Mouse (Mus musculus): ENCODE measurements around the gene Specc1l.
"Not testable (repeated sequence)": the region's sequence is repeated elsewhere in the genome, so short reads cannot be mapped to it uniquely, and the experiment has no call there.

The Specc1l gene

DNA sequence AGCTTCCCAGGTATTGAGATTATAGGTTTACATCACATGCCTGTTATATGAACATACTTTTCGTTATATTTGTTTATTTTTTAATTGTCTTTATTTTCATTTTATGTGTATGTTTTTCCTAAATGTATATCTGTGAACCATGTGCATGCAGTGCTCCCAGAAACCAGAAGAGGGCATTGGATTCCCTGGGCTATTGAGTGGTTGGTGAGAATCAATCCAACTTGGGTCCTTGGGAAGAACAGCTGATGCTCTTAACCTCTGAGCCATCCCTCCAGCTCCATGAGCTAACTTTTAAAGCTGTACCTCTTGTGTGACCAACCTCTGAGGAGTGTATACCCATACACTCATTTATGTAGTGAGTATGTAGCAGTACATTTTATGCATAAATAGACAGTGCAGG lies 65.6 kb downstream of the Specc1l start:
- DNase-seq (ENCODE audit: extremely low spot score, low spot score) = no peak

DNA sequence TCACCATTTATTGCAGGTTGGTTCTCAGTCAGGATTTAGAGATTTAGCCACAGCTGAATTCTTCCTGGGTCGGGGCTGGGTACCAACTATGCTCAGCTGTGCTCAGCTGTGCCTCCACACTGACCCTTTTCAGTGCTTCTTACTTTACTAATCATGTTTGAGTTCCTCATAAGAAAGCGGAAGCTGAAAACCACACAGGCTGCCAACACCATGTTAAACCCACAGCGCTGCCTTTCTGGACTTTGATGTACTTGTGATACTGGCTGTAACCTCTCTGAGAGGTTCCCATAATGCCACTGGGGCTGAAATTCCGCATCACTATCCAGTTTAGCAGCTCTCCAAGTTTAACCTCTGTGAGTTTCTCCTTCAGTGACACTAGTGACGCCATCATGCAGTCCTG lies 70.8 kb downstream of the Specc1l start:
- no peak for DNase-seq (ENCODE audit: extremely low spot score, low spot score)

DNA sequence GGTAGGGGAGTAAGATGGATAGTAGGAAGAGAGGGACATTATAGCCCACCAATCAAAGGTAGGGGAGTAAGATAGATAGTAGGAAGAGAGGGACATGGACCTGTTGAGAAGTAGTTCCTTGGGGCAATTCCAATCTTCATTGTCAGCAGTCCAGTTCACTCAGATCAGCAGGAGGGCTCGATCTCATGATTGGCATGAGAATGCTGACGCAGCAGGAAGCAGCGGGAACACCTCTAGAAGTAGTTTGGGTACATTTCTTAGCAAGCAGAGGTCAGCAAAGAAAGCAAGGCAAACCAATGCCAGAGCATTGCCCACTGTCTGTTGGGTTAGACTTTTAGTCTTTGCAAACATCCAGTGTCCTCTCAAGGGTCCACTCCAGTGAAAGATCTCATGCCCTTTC lies 71.9 kb downstream of the Specc1l start:
- no peak for DNase-seq (ENCODE audit: extremely low spot score, low spot score)

DNA sequence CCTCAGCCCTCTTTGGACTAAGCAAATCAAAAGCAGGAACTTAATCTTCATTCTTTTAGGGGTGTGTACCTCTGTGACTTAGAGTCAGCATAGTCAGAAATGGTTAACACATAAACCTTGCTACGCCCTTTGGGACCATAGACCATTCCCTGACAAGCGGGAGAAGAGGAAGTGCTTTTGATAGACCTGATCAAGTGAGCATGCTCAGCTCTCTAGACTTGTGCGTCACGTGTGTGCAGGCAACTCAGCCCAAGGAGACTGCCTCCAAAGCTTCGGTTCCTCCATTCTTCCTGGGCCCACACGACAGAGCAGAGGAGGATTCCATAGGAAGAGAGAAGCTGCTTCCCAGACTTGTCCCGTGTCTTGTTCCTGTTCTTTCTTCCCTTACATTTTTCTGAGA lies 76.7 kb downstream of the Specc1l start:
- DNase-seq (ENCODE audit: extremely low spot score, low spot score) = no peak

DNA sequence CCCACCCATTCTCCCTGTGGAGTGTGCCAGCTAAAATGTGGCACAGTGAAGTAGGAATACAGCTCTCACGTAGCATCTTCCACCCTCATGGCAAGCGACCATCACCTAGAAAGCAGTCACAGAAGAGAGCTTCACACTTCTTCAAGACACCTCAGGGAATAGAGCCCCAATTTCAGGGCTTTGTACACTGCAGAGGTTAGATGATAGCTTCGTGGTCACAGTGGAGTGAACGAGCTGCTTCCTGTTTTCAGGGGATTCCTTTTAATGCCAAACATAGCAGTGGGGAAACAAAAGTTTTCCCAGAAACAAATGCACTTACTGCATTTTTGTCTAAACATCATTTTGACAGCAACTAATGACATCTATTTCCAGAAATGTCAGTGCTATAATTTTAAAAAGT lies 77.5 kb downstream of the Specc1l start:
- DNase-seq (ENCODE audit: extremely low spot score, low spot score) = no peak

DNA sequence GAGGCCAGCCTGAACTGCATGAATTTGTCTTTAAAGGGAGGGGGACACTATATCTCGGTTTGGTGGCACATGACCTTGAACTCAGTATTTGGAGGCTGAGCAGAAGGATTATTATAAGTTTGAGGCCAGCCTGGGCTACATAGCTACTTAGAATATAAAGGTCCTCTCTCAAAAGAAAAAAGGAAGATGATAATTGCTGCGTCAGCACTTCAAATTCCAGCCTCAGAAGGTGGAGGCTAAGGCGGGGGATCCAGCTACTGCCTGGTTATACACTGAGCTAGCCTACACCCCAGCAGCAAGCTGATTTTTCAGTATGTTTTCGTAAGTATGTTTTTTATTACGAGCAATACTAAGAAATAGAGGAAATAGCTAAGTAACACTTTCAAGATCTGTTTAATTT lies 78.8 kb downstream of the Specc1l start:
- DNase-seq (ENCODE audit: extremely low spot score, low spot score) = no peak

DNA sequence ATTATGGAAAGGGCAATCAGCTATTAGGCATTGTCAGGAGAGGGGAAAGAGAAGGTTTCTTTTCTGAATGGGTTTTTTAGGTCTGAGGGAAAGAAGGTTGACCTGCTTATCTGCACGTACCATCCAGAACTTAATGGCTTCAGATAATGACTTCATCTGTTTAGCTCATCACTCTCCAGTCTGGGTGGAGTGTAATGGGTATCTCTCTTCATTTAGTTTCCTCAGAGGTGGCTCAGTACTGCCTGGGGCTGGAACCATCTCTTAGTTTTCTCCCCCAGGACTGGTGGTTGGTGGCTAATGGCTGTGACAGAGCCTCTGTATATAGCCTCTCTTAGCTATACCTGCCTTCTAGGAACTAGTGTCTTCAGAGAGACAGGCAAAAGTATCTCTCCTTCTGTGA lies 79.5 kb downstream of the Specc1l start:
- no peak for DNase-seq (ENCODE audit: extremely low spot score, low spot score)

DNA sequence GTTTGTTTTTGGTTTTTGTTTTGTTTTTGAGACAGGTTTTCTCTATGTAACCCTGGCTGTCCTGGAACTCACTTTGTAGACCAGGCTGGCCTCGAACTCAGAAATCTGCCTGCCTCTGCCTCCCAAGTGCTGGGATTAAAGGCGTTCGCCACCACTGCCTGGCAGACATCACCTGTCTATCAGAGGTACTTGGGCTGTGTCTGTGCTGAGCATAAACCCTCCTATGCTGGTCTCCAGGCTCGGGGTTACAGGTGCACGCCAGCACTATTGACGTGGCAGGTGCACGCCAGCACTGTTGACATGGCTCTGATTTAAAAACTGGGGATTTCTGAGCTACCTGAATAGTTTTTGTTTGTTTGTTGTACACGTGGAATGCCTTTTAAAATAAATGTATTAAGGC lies 80.3 kb downstream of the Specc1l start:
- not testable (repeated sequence) for DNase-seq (ENCODE audit: extremely low spot score, low spot score)

DNA sequence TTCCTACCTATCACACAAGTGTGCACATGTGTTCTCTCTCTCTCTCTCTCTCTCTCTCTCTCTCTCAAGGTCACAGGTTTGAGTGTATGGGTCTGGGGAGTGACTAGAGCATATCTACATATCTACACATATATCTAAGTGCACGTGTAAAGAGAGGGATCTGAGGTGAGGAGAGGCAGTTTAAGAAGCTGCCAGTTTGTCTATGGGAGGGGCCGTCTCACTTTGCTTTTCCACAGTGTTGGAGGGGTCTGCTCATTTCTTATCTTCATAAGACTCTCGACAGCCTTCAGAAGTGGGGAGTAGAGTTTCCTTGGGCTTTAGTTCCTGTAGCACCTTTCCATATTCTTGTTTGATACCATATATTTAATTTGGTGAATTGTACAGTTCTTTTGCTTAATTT lies 81.4 kb downstream of the Specc1l start:
- no peak for DNase-seq (ENCODE audit: extremely low spot score, low spot score)

DNA sequence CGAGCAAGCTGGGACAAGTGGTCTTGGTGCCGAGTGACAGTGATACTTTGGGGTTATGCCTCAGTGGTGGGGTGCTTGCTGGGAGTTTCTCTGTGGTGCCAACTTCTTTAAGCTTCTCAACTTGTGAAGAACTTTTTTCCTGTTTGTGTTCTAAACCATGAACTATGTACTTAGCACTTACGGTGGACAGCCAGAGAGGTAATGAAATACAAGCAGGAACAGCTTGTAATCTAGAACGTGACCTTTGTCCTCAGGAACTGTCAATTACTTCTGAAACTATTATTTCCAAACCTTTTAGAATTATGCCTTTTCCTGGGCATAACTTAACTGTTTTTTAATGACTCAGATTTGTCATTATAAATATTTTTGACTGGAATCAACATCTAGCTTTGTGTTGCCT lies 82.5 kb downstream of the Specc1l start:
- no peak for DNase-seq (ENCODE audit: extremely low spot score, low spot score)

DNA sequence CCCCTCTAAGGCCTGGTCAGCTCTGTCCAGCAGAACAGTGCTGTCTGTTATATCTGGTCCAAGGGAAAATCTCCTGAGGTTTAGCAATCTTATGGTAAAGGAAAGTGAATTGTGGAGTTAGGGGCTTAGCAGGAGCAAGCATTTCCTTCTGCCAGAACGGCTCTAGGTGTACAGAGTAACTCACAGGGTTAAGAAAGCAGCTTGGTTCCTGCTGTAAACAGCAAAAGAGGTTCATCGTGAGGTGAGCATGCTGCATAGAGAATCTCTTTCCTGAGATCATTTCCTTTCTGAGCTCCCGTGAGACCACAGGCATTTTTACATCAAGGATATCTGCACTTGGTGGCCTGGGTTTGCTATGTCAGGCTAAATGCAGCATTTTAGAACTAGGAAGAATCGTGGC lies 83.1 kb downstream of the Specc1l start:
- DNase-seq (ENCODE audit: extremely low spot score, low spot score) = no peak

DNA sequence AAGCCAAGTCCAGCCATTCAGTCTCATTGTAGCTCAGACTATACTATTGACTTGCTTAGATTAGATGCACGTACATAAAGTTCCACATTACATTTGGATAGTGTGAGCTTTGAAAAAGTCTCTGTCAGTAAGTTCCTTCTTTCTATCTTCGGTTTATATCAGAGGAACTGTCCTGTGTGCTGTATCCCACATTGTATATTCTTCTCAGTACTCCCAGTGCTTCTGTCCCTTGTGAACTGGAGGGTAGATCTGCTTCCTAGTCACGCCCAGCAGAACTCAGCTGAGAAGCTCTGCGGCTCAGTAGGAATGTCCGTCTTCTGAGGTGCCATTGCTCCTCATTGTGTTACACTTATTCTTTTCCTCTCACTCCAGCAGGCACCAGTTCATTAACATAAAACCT lies 86.7 kb downstream of the Specc1l start:
- DNase-seq (ENCODE audit: extremely low spot score, low spot score) = no peak

DNA sequence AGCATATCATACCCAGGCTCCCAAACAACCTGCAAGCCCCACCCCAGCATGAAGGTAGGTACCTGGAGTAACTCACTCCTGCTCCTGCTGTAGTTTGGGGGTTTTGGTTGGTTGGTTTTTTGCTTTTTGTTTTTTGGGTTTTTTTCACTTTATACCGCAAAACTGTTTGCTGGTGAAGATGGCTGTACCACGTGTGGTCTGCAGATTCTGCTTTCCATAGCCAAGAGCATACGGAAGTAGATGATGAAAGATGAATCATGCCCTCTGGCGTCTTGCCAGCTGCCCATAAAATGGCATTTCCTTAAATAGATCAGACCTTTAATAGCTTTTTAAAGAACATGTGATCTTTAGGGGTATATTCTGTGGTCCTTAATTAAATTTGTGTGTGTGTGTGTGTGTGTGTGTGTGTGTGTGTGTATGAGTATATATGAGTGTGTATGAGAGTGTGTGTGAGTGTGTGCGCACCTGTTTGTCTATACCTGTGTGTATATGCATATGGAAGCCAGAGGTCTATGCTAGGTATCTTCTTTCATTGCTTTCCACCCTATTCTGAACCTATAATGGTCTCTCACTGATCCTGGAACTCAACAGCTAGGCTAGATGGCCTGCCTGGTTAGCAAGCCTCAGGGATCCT lies 88.0 kb downstream of the Specc1l start:
- no peak for DNase-seq (ENCODE audit: extremely low spot score, low spot score)

DNA sequence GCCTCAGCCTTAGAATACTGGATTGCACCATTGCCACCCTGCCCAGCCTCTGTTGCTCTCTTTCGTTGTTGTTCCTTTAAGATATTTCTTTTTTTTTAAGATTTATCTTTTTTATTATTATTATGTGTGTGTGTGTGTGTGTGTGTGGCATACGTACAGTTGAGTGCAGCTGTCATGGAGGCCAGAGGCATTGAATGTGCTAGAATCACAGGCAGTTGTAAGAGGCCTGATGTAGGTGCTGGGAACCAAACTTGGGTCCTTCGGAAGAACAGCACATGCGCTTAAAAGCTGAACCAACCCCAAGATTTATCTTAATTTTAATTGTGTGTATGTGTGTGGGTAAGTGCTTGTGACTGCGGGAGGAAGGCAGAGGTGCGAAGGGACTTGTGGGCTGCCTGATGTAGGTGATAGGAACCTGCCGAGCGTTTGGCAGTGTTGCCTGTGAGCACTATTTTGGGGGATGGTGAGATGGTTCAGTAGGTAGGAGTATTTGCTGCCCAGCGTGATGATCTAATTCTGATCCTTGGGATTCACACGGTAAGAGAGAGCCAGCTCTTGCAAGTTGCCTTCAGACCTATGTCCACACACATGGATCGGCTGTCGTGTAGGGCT lies 89.4 kb downstream of the Specc1l start:
- no peak for DNase-seq (ENCODE audit: extremely low spot score, low spot score)

DNA sequence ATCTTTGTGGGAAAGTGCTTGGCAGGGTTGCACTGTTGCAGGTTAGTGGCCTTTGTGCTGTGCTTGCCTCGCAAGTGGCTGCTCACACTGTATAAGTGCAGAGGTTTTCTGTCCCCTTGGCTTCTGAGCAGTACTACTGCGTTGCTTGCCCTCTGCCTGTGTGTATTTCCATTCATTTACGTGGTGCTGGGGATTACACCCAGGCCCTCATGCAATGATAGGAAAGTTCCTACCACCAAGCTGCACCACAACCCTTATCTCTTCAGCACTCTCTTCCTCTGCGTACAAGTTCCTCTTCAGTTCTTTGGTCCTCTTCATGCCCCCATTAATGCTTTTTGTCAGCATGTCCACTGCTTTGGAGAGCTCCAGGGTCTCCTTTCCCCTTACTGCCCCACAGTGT lies 90.1 kb downstream of the Specc1l start:
- DNase-seq (ENCODE audit: extremely low spot score, low spot score) = no peak

DNA sequence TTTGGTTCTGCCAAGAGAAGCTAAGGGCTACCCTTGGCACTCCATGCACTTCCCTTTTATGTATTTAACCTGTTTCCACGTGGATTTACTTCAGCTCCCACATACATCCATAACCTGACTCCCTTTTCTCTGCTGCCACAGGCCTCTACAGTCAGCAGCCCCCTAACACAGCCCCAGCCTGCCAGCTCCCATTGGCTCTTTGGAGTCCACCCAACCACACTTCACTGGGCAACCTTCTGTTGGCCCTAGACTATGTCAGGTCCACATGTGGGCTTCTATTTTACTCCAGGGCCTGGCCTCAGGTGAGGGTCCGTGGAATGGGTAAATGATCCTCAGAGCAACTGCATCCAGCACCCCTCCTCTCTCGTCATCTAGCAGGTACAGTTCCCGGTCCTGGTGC lies 90.7 kb downstream of the Specc1l start:
- no peak for DNase-seq (ENCODE audit: extremely low spot score, low spot score)

DNA sequence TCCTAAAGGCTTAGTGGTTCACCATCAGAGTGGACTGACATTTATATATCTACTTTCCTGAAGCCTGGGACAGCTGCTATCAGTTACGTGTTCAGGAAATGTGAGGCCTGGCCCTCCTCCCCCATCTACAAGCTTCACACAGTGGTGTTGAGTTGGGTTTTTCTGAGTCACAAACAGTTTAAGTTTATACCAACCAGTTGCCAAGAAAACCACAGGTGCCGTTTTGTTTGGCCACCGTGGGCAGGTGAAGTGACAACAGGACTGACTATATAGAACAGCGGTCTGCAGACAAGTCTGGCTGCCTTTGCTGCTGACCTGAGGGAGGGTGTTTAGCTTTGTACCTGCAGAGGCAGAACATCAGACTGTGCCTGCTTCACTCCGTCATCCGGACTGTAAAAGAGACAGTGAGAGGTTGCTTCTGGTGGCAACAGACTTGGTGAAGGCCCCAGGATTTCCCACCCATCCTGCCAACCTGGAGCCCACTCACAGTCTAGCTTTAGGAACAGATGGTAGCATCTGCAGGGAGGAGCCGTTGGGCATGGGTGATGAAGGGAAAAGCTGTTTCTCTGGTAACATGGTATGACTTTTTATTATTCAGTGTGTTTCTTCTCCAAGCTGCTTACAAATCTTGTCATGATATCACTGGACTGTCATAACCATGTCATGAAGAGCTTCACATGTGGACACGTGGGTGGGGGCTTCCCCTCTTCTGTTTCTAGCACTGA lies 91.6 kb downstream of the Specc1l start:
- DNase-seq (ENCODE audit: extremely low spot score, low spot score) = no peak

DNA sequence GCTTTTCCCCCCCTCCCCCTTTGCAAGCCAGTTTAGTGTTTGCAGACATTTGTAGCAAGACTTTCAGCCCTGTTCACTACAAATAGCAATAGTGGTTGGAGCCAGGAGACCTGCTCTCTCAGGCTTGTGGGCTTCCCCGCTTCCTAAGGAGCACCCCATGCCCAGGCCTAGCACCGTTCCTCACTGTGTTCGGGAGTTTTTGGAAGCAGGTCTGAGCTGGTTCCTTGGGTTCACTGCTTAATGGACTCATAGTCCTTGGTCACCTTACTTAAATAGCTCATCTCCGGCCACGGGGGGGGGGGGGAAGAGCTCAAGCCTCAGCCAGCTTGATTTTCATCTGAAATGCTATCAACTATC lies 92.2 kb downstream of the Specc1l start:
- DNase-seq (ENCODE audit: extremely low spot score, low spot score) = no peak

DNA sequence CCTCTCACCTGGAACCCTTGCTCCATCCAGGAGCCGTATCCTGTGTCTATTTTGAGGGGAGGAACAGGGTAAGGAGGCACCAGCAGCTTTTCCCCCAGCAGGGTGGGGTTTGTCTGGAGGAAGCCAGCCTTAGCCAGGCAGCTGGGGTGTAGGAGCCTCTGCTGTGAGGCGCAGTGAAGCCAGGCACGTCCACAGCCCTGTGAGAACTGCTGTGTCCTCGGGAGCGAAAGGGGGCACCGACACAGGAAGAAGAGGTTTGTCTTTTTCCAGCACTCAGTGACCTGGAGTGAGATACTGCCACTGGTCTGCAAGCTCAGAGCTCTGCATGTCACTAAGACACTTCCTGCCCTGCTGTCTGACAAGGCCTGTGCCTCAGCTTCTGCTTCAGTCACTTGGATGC lies 92.5 kb downstream of the Specc1l start:
- DNase-seq (ENCODE audit: extremely low spot score, low spot score) = no peak

DNA sequence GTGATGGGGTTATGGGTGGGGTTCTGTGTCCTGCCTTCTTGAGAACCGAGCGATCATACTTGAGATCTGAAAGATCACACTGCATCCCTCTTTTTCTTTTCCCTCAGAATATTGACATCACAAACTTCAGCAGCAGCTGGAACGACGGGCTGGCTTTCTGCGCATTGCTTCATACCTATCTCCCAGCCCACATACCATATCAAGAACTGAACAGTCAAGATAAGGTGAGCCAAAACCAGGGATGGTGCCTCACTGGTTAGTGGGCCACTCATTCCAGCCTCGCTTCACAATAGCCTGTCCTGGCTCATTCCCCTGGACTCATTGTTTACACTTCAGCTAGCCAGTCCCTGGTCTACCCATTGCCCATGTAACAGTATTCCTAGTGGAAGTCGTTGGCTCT lies 95.3 kb downstream of the Specc1l start:
- DNase-seq (ENCODE audit: extremely low spot score, low spot score) = no peak

DNA sequence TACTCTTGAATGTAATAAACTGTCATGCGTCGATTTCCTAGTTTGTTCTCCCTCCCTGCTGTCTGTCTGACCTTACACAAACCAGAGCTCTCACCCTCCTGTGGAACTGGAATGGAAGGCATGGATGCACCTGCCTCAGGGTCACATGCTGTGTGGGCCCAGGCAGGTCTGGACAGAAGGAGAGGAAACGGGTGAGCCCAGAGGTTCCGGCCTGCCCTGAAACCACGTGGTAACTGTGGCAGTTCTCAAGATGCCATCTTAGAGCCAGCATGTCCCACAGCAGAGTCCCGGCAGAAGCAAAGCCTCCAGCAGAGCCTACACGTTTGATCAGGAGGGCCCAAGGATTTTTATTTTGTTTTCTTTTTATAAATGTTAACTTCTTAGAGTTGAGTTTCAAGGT lies 100.5 kb downstream of the Specc1l start:
- no peak for DNase-seq (ENCODE audit: extremely low spot score, low spot score)

DNA sequence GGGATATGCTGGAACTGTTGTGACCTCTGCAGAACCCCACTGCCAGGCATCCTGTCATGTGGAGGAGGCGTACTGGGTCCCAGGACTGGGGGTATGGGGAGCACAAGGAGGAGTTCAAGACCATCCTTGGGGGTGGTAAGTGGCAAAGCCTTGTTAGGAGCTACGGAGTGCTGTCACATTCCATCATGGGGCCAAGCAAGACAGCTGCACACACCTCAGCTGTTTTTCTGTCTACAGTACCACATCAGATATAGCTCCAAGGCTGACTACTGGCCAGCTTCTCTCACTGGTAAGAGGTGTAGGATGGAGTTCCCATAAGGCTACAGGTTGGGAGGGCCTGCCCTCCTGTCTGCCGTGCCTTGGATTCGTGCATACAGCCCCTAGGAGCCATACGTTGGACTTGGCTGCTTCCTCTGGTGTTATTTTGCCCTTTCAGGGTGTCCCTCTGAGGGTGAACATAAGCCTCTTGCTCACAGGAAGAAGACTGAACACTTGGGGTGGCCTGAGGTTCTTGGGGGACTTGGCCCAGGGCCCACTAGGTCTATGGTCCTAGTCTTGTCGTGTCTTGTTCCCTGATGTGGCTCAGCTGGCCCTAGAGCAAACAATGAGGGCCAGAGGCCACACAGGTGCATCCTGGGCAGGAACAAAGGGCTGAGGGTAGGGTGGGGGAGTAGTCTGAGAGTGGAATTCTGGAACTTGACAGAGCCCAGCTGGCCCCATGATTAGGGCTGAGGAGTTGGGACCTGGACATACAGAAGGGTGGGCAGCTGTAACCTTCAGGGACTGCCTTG lies 102.5 kb downstream of the Specc1l start:
- no peak for DNase-seq (ENCODE audit: extremely low spot score, low spot score)

All from neural tube, embryonic 10.5 days (tissue).